Mouse (Mus musculus): ENCODE measurements around the gene Lclat1.

DNA sequence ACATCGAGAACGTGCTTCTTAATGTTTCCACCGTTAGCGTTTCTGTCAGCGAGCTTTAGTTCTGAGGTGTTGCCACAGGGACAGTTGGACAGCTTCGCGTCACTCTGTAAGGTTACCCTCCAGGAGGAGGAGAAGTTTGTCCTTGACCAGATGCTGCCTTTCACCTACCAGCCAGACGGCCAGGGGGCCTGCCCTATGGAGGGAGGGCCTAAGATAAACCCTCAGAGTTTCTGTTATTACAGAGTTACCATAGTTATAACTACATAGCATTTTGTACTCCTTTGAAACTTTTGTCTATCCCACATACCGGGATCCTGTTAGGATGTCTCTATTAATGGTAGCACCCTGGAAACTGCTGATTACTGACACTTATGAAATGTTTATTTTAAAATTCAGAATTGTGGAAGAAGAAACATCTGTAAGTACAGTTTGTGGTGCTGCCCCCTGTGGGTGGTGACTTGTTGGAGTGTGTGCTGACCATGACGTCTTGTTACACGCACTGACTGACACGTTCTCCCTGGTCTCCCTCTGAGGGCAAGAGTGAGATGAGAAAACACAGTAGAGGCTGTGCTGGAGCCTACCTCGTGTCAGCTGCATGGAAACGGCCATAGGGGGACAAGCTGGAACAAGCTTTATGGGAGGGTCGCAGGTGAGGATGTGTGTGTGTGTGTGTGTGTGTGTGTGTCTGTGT, 96.0 kb downstream of the Lclat1 start:
- TF ChIP-seq TCF12 (IDR thresholded peaks at IDR 0.05; ENCODE audit: insufficient read depth, poor library complexity, severe bottlenecking): no peak
- no peak for TF ChIP-seq MYOG (IDR thresholded peaks at IDR 0.05; ENCODE audit: control insufficient read depth in 1 of 3, insufficient read depth in 1 of 3, insufficient read length in 2 of 3, low read depth in 2 of 3)
- no peak for TF ChIP-seq POLR2A (IDR thresholded peaks at IDR 0.05; ENCODE audit: insufficient read length, low read depth)
- no peak for TF ChIP-seq MAX (IDR thresholded peaks at IDR 0.05; ENCODE audit: low read depth)
- TF ChIP-seq USF1 (IDR thresholded peaks at IDR 0.05; ENCODE audit: low read depth): no peak
- TF ChIP-seq MYOD1 (IDR thresholded peaks at IDR 0.05; ENCODE audit: control insufficient read depth in 1 of 3, insufficient read length in 2 of 3, low read depth in 2 of 3): no peak
- TF ChIP-seq TCF3 (IDR thresholded peaks at IDR 0.05; ENCODE audit: insufficient read length, low read depth): no peak
